Mouse (Mus musculus) intestine, embryonic 16.5 days (tissue): ENCODE results near the gene Gm5134. TPM values are rescaled to one million over a fixed set of nuclear protein-coding genes. Genes with fewer than 3 reads are reported as not detected.
A peak's percentile ranks its signal among the peaks of the same experiment; 100 is the strongest.

Source experiments
- ATAC-seq: fragments of 200-750 bp; cut with Nextera tagmentation; 2 replicates; pipeline ENCODE4 v1.8.0; 2017; ENCODE audit warnings: moderate TSS enrichment, moderate library complexity
- H3K27ac ChIP-seq: fragments of 300-500 bp; sonication (generic); 2 replicates; pipeline ENCODE4 v1.5.1; 2014; ENCODE audit warnings: mild to moderate bottlenecking, low read length
- H3K27me3 ChIP-seq: fragments of 300-500 bp; sonication (generic); replicated peaks from 2 replicates; pipeline ENCODE4 v1.6.1; 2014; ENCODE audit warnings: low read length, control low read depth, mixed read lengths; ENCODE audit not compliant: control insufficient read depth, insufficient read depth
- H3K36me3 ChIP-seq: fragments of 300-500 bp; sonication (generic); 2 replicates; pipeline ENCODE4 v1.6.1; 2014; ENCODE audit warnings: low read length, control low read depth; ENCODE audit not compliant: control insufficient read depth, insufficient read depth
- H3K4me1 ChIP-seq: fragments of 300-500 bp; sonication (generic); 2 replicates; pipeline ENCODE4 v1.6.1; 2014; ENCODE audit warnings: low read length, control low read depth, mixed read lengths; ENCODE audit not compliant: control insufficient read depth, insufficient read depth
- H3K4me2 ChIP-seq: fragments of 300-500 bp; sonication (generic); 2 replicates; pipeline ENCODE4 v1.6.1; 2014; ENCODE audit warnings: low read depth, low read length, control low read depth
- H3K4me3 ChIP-seq: fragments of 300-500 bp; sonication (generic); 2 replicates; pipeline ENCODE4 v1.5.1; 2014; ENCODE audit warnings: mild to moderate bottlenecking, low read length
- H3K9ac ChIP-seq: fragments of 300-500 bp; sonication (generic); 2 replicates; pipeline ENCODE4 v1.6.1; 2014; ENCODE audit warnings: low read depth, low read length
- H3K9me3 ChIP-seq: fragments of 300-500 bp; sonication (generic); 2 replicates; pipeline ENCODE4 v1.6.1; 2016; ENCODE audit warnings: low read length, control low read depth; ENCODE audit not compliant: control insufficient read depth
- WGBS: fragments of 180-500 bp; shearing (Covaris S2); extraction: QIAGEN DNeasy Blood & Tissue Kit; methylation state at CpG from one replicate; pipeline ENCODE4 v1.1.7; 2014; 5-methylcytosine and 5-hydroxymethylcytosine counted together
- polyA plus RNA-seq: library from polyadenylated mRNA; unstranded; fragments of >200 nt; fragmentation: Nextera tagmentation; extraction: Ambion mirVana; gene quantifications from 2 replicates; pipeline ENCODE4 v1.2.1, GENCODE M21; 2015

Gm5134 gene
- polyA plus RNA-seq, 1 experiment from 2014 or later: not detected

GRCm38 (mm10) chr10:75924324-75924723 is 30.0 kb upstream of the Gm5134 start:
- 71% methylated on average over 2 of the region's 2 CpGs for WGBS

DNA sequence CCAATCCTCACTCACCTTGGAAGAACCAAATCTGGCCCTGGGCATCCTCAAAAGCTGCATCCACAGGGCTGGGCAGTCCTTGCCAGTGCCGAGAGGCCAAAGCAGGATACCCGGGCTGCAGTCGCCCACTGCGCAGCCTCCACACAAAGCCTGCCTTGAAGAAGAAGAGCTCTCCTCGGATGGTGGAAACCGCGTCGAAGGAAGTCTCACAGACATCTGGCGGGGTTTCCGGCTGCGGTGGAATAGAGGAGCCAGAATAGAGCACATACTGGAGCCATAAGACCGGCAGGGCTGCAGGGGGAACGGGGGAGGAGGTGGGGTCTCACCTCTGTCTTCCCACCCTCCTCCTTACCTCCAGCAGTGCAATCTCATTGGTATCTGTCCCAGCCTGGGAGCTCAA is 27.9 kb upstream of the Gm5134 start:
- no peak overlapping the region for H3K4me3 ChIP-seq
- no peak overlapping the region for H3K9ac ChIP-seq
- H3K36me3 ChIP-seq: no peaks in the 10 kb centered on the region
- H3K9me3 ChIP-seq: no peaks in the 10 kb centered on the region
- no peak for ATAC-seq
- H3K27me3 ChIP-seq: no peaks in the 10 kb centered on the region
- 73% methylated on average over 13 of the region's 13 CpGs for WGBS
- peaks cover 22% of the 10 kb centered on the region for H3K4me1 ChIP-seq
- no peak overlapping the region for H3K4me2 ChIP-seq
- H3K27ac ChIP-seq: no peak overlapping the region

More at GRCm38 (mm10) chr10:75924324-75924723, 30.0 kb upstream of the Gm5134 start:
- Histone ChIP-seq H3K27ac (no peak overlapping the region), H3K9me3 (no peaks in the 10 kb centered on the region), H3K27me3 (no peaks in the 10 kb centered on the region), H3K4me3 (no peak overlapping the region), H3K4me1 (peaks cover 15% of the 10 kb centered on the region), H3K4me2 (no peak overlapping the region), H3K9ac (no peak overlapping the region), H3K36me3 (no peaks in the 10 kb centered on the region)
- no peak for ATAC-seq

DNA sequence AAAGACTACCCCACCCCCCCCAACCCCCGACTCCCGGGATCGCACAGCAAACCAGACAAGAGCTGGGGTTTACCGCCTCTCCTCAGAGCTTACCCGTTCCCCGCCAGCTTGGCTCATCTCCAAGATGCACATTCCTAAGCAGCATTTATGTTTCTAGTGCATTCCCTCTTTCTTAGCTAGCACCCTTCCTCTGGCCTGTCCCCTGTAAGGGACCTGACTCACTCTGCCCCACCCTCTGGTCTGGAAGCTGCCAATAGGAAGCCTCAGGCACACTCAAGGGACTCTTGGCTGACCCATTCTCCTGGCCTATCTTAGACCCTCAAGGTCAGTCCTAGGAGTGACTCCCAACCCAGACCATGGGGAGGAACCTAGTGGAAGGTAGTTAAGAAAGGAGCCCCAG is 24.0 kb upstream of the Gm5134 start:
- H3K9me3 ChIP-seq: no peaks in the 10 kb centered on the region
- no peaks in the 10 kb centered on the region; the same call in 1 of the 2 replicates for H3K27me3 ChIP-seq
- no peaks in the 10 kb centered on the region for H3K36me3 ChIP-seq
- no peak overlapping the region for H3K27ac ChIP-seq
- no peak overlapping the region for H3K4me3 ChIP-seq
- H3K9ac ChIP-seq: no peak overlapping the region
- 18% methylated on average over 6 of the region's 6 CpGs for WGBS
- ATAC-seq: no peak
- H3K4me1 ChIP-seq: peaks cover 31% of the 10 kb centered on the region
- peak overlapping the region; percentile 13; the same call in 1 of the 2 replicates for H3K4me2 ChIP-seq

DNA sequence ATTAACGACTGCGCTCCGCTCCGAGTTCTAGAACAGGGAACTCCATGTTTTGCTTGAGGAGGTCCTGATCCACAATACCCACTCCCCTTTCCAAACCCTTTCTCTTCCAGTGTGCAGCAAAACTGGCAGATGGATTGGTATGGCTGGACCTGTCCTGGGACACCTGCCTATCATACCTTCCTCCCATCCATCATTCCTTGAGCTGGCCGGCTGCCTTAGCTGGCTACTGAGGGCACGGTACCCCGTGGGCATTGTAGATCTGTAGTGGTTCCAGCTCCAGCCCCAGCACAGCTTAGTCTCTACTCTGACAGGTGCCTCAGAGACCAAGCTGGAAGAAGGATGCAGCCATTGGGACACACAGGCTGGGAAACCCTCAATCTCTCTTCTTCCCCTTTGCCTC is 23.0 kb upstream of the Gm5134 start:
- Histone ChIP-seq H3K27ac (no peak overlapping the region), H3K9ac (no peak overlapping the region), H3K4me3 (peak overlapping the region; percentile 67), H3K27me3 (peaks cover 3% of the 10 kb centered on the region; the same call in 1 of the 2 replicates), H3K36me3 (no peaks in the 10 kb centered on the region), H3K4me2 (peak overlapping the region; percentile 98; the same call in 1 of the 2 replicates), H3K9me3 (no peaks in the 10 kb centered on the region), H3K4me1 (peaks cover 32% of the 10 kb centered on the region)
- ATAC-seq: no peak
- WGBS: 19% methylated on average over 7 of the region's 7 CpGs

GRCm38 (mm10) chr10:75932081-75932678 is 22.1 kb upstream of the Gm5134 start:
- no peak overlapping the region; the same call in 1 of the 2 replicates for H3K27ac ChIP-seq

DNA sequence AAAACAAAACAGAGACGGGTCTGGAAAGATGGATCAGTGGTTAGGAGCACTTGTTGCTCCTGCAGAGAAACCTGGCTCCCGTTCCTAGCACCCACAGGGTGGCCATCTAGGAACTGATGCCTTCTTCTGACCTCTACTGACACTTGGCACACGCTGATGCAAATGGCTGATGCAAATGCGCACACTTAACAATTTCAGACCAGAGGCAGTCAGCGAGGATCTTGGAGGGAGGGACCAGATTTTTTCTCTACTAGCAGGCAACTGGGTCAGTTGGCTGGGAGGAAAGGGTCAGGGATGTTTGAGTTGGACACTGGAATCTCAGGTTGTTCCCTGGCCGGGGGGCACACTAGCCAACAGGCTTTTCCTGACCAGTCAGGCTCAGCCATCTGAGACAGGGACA is 21.4 kb upstream of the Gm5134 start, which contains the start of gene Chchd10:
TSS of gene Chchd10 (plus strand) at position 240 of the 400 bp plus-strand sequence.
- Histone ChIP-seq H3K9ac (peak within 1 kb of the TSS; percentile 87), H3K27ac (no peak within 1 kb of the TSS; the same call in 1 of the 2 replicates), H3K36me3 (no peaks in the 10 kb centered on the region), H3K4me1 (peaks cover 36% of the 10 kb centered on the region), H3K4me3 (peak within 1 kb of the TSS; percentile 67), H3K4me2 (peak within 1 kb of the TSS; percentile 98), H3K27me3 (peaks cover 3% of the 10 kb centered on the region; the same call in 1 of the 2 replicates), H3K9me3 (no peaks in the 10 kb centered on the region)
- WGBS: 39% methylated on average over 6 of the region's 6 CpGs
- no peak for ATAC-seq

More at GRCm38 (mm10) chr10:75932081-75932678, 22.1 kb upstream of the Gm5134 start:
- ATAC-seq: peak; percentile 61
- 2% methylated on average over 26 of the region's 44 CpGs for WGBS
- H3K27me3 ChIP-seq: peaks cover 3% of the 10 kb centered on the region; the same call in 1 of the 2 replicates
- no peaks in the 10 kb centered on the region for H3K36me3 ChIP-seq
- peak overlapping the region; percentile 98 for H3K4me2 ChIP-seq
- peaks cover 36% of the 10 kb centered on the region for H3K4me1 ChIP-seq
- no peaks in the 10 kb centered on the region for H3K9me3 ChIP-seq
- H3K9ac ChIP-seq: peak overlapping the region; percentile 87
- H3K4me3 ChIP-seq: peak overlapping the region; percentile 67

GRCm38 (mm10) chr10:75934991-75935390 is 19.3 kb upstream of the Gm5134 start:
- 64% methylated on average over 1 of the region's 1 CpGs for WGBS

GRCm38 (mm10) chr10:75935680-75936541 is 18.4 kb upstream of the Gm5134 start, which contains the start of gene Mmp11:
Mmp11 (minus strand) TSS chr10:75936496.
- no peaks in the 10 kb centered on the region for H3K36me3 ChIP-seq
- peaks cover 3% of the 10 kb centered on the region; the same call in 1 of the 2 replicates for H3K27me3 ChIP-seq
- peak within 1 kb of the TSS; percentile 79 for H3K9ac ChIP-seq
- peak; percentile 82 for ATAC-seq
- H3K9me3 ChIP-seq: no peaks in the 10 kb centered on the region
- H3K4me2 ChIP-seq: peak within 1 kb of the TSS; percentile 72
- peaks cover 25% of the 10 kb centered on the region for H3K4me1 ChIP-seq
- WGBS: 2% methylated on average over 51 of the region's 51 CpGs
- peak within 1 kb of the TSS; percentile 79 for H3K4me3 ChIP-seq
- peak within 1 kb of the TSS; percentile 66 for H3K27ac ChIP-seq

More at GRCm38 (mm10) chr10:75934991-75935390, 19.3 kb upstream of the Gm5134 start:
- Histone ChIP-seq H3K9ac (no peak overlapping the region), H3K4me2 (peak overlapping the region; percentile 72), H3K27me3 (peaks cover 3% of the 10 kb centered on the region; the same call in 1 of the 2 replicates), H3K4me3 (no peak overlapping the region; the same call in 1 of the 2 replicates), H3K36me3 (no peaks in the 10 kb centered on the region), H3K27ac (no peak overlapping the region), H3K9me3 (no peaks in the 10 kb centered on the region), H3K4me1 (peaks cover 35% of the 10 kb centered on the region)
- ATAC-seq: no peak
